Mouse (Mus musculus): ENCODE results near the gene Kcnip4. TPM values are rescaled to one million over a fixed set of nuclear protein-coding genes. Genes with fewer than 3 reads are reported as not detected.

Gene Kcnip4
- polyA plus RNA-seq, 1 experiment from 2014 or later, result 26.1 TPM

- WGBS, result 97% methylated on average over 2 of the region's 2 CpGs
- Histone ChIP-seq H3K4me2 (ENCODE audit: low read depth, low read length) (no peak overlapping the region), H3K27me3 (ENCODE audit: control insufficient read depth, insufficient read depth, low read length) (no peaks in the 10 kb centered on the region), H3K9ac (replicated peaks; ENCODE audit: low read depth, low read length) (no peak overlapping the region), H3K27ac (ENCODE audit: low read depth, low read length) (no peak overlapping the region), H3K9me3 (ENCODE audit: control insufficient read depth, low read length) (no peaks in the 10 kb centered on the region), H3K4me3 (ENCODE audit: low read depth, low read length) (no peak overlapping the region), H3K36me3 (ENCODE audit: control insufficient read depth, insufficient read depth, low read length) (no peaks in the 10 kb centered on the region), H3K4me1 (ENCODE audit: control insufficient read depth, insufficient read depth, low read length) (no peaks in the 10 kb centered on the region)
- ATAC-seq (ENCODE audit: low read depth), result no peak
Observed at GRCm38 (mm10) chr5:48419741-48420140, 1105.0 kb downstream of the Kcnip4 start.

GRCm38 (mm10) chr5:48412261-48412660 lies 1112.4 kb downstream of the Kcnip4 start:
- no peaks in the 10 kb centered on the region for H3K27me3 ChIP-seq (ENCODE audit: control insufficient read depth, insufficient read depth, low read length)
- no peak overlapping the region for H3K4me3 ChIP-seq (ENCODE audit: low read depth, low read length)
- no peak overlapping the region for H3K27ac ChIP-seq (ENCODE audit: low read depth, low read length)
- H3K9ac ChIP-seq (replicated peaks; ENCODE audit: low read depth, low read length), result no peak overlapping the region
- no peaks in the 10 kb centered on the region for H3K9me3 ChIP-seq (ENCODE audit: control insufficient read depth, low read length)
- no peaks in the 10 kb centered on the region for H3K4me1 ChIP-seq (ENCODE audit: control insufficient read depth, insufficient read depth, low read length)
- H3K4me2 ChIP-seq (ENCODE audit: low read depth, low read length), result no peak overlapping the region
- WGBS, result 98% methylated on average over 4 of the region's 4 CpGs
- ATAC-seq (ENCODE audit: low read depth), result no peak
- no peaks in the 10 kb centered on the region for H3K36me3 ChIP-seq (ENCODE audit: control insufficient read depth, insufficient read depth, low read length)

- no peaks in the 10 kb centered on the region for H3K9me3 ChIP-seq (ENCODE audit: control insufficient read depth, low read length)
- H3K4me1 ChIP-seq (ENCODE audit: control insufficient read depth, insufficient read depth, low read length), result no peaks in the 10 kb centered on the region
- WGBS, result 64% methylated on average over 4 of the region's 4 CpGs
- H3K27ac ChIP-seq (ENCODE audit: low read depth, low read length), result no peak overlapping the region
- peak; percentile 77 for ATAC-seq (ENCODE audit: low read depth)
- no peak overlapping the region for H3K9ac ChIP-seq (replicated peaks; ENCODE audit: low read depth, low read length)
- no peak overlapping the region for H3K4me2 ChIP-seq (ENCODE audit: low read depth, low read length)
- H3K36me3 ChIP-seq (ENCODE audit: control insufficient read depth, insufficient read depth, low read length), result no peaks in the 10 kb centered on the region
- H3K27me3 ChIP-seq (ENCODE audit: control insufficient read depth, insufficient read depth, low read length), result no peaks in the 10 kb centered on the region
- H3K4me3 ChIP-seq (ENCODE audit: low read depth, low read length), result no peak overlapping the region
Observed at GRCm38 (mm10) chr5:48411462-48411861, 1113.2 kb downstream of the Kcnip4 start.

- no peaks in the 10 kb centered on the region for H3K9me3 ChIP-seq (ENCODE audit: control insufficient read depth, low read length)
- no peak overlapping the region for H3K9ac ChIP-seq (replicated peaks; ENCODE audit: low read depth, low read length)
- no peaks in the 10 kb centered on the region for H3K27me3 ChIP-seq (ENCODE audit: control insufficient read depth, insufficient read depth, low read length)
- no peaks in the 10 kb centered on the region for H3K36me3 ChIP-seq (ENCODE audit: control insufficient read depth, insufficient read depth, low read length)
- H3K4me1 ChIP-seq (ENCODE audit: control insufficient read depth, insufficient read depth, low read length), result no peaks in the 10 kb centered on the region
- H3K4me2 ChIP-seq (ENCODE audit: low read depth, low read length), result no peak overlapping the region
- 78% methylated on average over 5 of the region's 5 CpGs for WGBS
- no peak for ATAC-seq (ENCODE audit: low read depth)
- no peak overlapping the region for H3K27ac ChIP-seq (ENCODE audit: low read depth, low read length)
- no peak overlapping the region for H3K4me3 ChIP-seq (ENCODE audit: low read depth, low read length)
Observed at GRCm38 (mm10) chr5:48410348-48410747, 1114.4 kb downstream of the Kcnip4 start.

GRCm38 (mm10) chr5:48408276-48408675 lies 1116.4 kb downstream of the Kcnip4 start:
- no peak overlapping the region for H3K27ac ChIP-seq (ENCODE audit: low read depth, low read length)
- H3K4me1 ChIP-seq (ENCODE audit: control insufficient read depth, insufficient read depth, low read length), result no peaks in the 10 kb centered on the region
- H3K9ac ChIP-seq (replicated peaks; ENCODE audit: low read depth, low read length), result no peak overlapping the region
- no peaks in the 10 kb centered on the region for H3K27me3 ChIP-seq (ENCODE audit: control insufficient read depth, insufficient read depth, low read length)
- WGBS, result 71% methylated on average over 4 of the region's 4 CpGs
- no peaks in the 10 kb centered on the region for H3K9me3 ChIP-seq (ENCODE audit: control insufficient read depth, low read length)
- H3K4me2 ChIP-seq (ENCODE audit: low read depth, low read length), result no peak overlapping the region
- no peak for ATAC-seq (ENCODE audit: low read depth)
- H3K4me3 ChIP-seq (ENCODE audit: low read depth, low read length), result no peak overlapping the region
- no peaks in the 10 kb centered on the region for H3K36me3 ChIP-seq (ENCODE audit: control insufficient read depth, insufficient read depth, low read length)

- Histone ChIP-seq H3K27ac (ENCODE audit: low read depth, low read length) (no peak overlapping the region), H3K4me2 (ENCODE audit: low read depth, low read length) (no peak overlapping the region), H3K9me3 (ENCODE audit: control insufficient read depth, low read length) (no peaks in the 10 kb centered on the region), H3K9ac (replicated peaks; ENCODE audit: low read depth, low read length) (no peak overlapping the region), H3K27me3 (ENCODE audit: control insufficient read depth, insufficient read depth, low read length) (no peaks in the 10 kb centered on the region), H3K4me1 (ENCODE audit: control insufficient read depth, insufficient read depth, low read length) (no peaks in the 10 kb centered on the region), H3K4me3 (ENCODE audit: low read depth, low read length) (no peak overlapping the region), H3K36me3 (ENCODE audit: control insufficient read depth, insufficient read depth, low read length) (no peaks in the 10 kb centered on the region)
- WGBS, result 75% methylated on average over 3 of the region's 3 CpGs
- ATAC-seq (ENCODE audit: low read depth), result no peak
Observed at GRCm38 (mm10) chr5:48402497-48402896, 1122.2 kb downstream of the Kcnip4 start.

- no peak overlapping the region for H3K27ac ChIP-seq (ENCODE audit: low read depth, low read length)
- ATAC-seq (ENCODE audit: low read depth), result peak; percentile 100
- H3K4me3 ChIP-seq (ENCODE audit: low read depth, low read length), result peak overlapping the region; percentile 62
- H3K36me3 ChIP-seq (ENCODE audit: control insufficient read depth, insufficient read depth, low read length), result peaks cover 7% of the 10 kb centered on the region; the same call in 1 of the 2 replicates
- H3K27me3 ChIP-seq (ENCODE audit: control insufficient read depth, insufficient read depth, low read length), result no peaks in the 10 kb centered on the region
- H3K9me3 ChIP-seq (ENCODE audit: control insufficient read depth, low read length), result no peaks in the 10 kb centered on the region
- H3K4me2 ChIP-seq (ENCODE audit: low read depth, low read length), result peak overlapping the region; percentile 56
- H3K9ac ChIP-seq (replicated peaks; ENCODE audit: low read depth, low read length), result peak overlapping the region; percentile 53
- under 1% methylated on average over 44 of the region's 44 CpGs for WGBS
- no peaks in the 10 kb centered on the region; the same call in 1 of the 2 replicates for H3K4me1 ChIP-seq (ENCODE audit: control insufficient read depth, insufficient read depth, low read length)
Observed at GRCm38 (mm10) chr5:48371890-48372766, 1152.6 kb downstream of the Kcnip4 start.

GRCm38 (mm10) chr5:48349309-48349708 lies 1175.4 kb downstream of the Kcnip4 start:
- ATAC-seq (ENCODE audit: low read depth), result no peak
- Histone ChIP-seq H3K9ac (replicated peaks; ENCODE audit: low read depth, low read length) (no peak overlapping the region), H3K27me3 (ENCODE audit: control insufficient read depth, insufficient read depth, low read length) (no peaks in the 10 kb centered on the region), H3K36me3 (ENCODE audit: control insufficient read depth, insufficient read depth, low read length) (no peaks in the 10 kb centered on the region), H3K27ac (ENCODE audit: low read depth, low read length) (no peak overlapping the region), H3K4me3 (ENCODE audit: low read depth, low read length) (no peak overlapping the region), H3K9me3 (ENCODE audit: control insufficient read depth, low read length) (no peaks in the 10 kb centered on the region), H3K4me1 (ENCODE audit: control insufficient read depth, insufficient read depth, low read length) (no peaks in the 10 kb centered on the region), H3K4me2 (ENCODE audit: low read depth, low read length) (no peak overlapping the region)
- WGBS, result 81% methylated on average over 1 of the region's 1 CpGs

- WGBS, result 96% methylated on average over 2 of the region's 2 CpGs
- ATAC-seq (ENCODE audit: low read depth), result no peak; the same call in 1 of the 2 replicates
- Histone ChIP-seq H3K4me1 (ENCODE audit: control insufficient read depth, insufficient read depth, low read length) (no peaks in the 10 kb centered on the region), H3K4me2 (ENCODE audit: low read depth, low read length) (no peak overlapping the region), H3K4me3 (ENCODE audit: low read depth, low read length) (no peak overlapping the region), H3K27me3 (ENCODE audit: control insufficient read depth, insufficient read depth, low read length) (no peaks in the 10 kb centered on the region), H3K36me3 (ENCODE audit: control insufficient read depth, insufficient read depth, low read length) (no peaks in the 10 kb centered on the region), H3K27ac (ENCODE audit: low read depth, low read length) (no peak overlapping the region), H3K9ac (replicated peaks; ENCODE audit: low read depth, low read length) (no peak overlapping the region), H3K9me3 (ENCODE audit: control insufficient read depth, low read length) (no peaks in the 10 kb centered on the region)
Observed at GRCm38 (mm10) chr5:48345983-48346648, 1178.6 kb downstream of the Kcnip4 start.
